Mouse (Mus musculus): Measurements from ENCODE around the gene Smtnl2. TPM values are rescaled to one million over a fixed set of nuclear protein-coding genes. Genes with fewer than 3 reads are reported as not detected.

The Smtnl2 gene
- total RNA-seq, 1 experiment = 23.6 TPM

GRCm38 (mm10) chr11:72423686-72424085, 12.2 kb upstream of the Smtnl2 start:
- H3K36me3 ChIP-seq (ENCODE audit: control insufficient read depth, insufficient read depth, low read length, poor library complexity, severe bottlenecking) = no peaks in the 10 kb centered on the region

GRCm38 (mm10) chr11:72421518-72422278, 10.2 kb upstream of the Smtnl2 start:
- DNase-seq (ENCODE audit: low read depth, low spot score) = no peak
- no peaks in the 10 kb centered on the region for H3K9me3 ChIP-seq (ENCODE audit: control insufficient read depth, insufficient read depth, low read depth, low read length)
- no peak overlapping the region for H3K9ac ChIP-seq (ENCODE audit: insufficient read depth, low read depth, low read length, poor library complexity, severe bottlenecking)
- no peak for TF ChIP-seq ZC3H11A (IDR thresholded peaks at IDR 0.05; ENCODE audit: borderline replicate concordance, low read depth, low read length)
- peak; percentile 32; the same call in 1 of the 2 replicates for TF ChIP-seq ZNF384 (IDR thresholded peaks at IDR 0.05; ENCODE audit: low read depth, low read length)
- H3K36me3 ChIP-seq (ENCODE audit: control insufficient read depth, insufficient read depth, low read length, poor library complexity, severe bottlenecking) = no peaks in the 10 kb centered on the region
- no peak overlapping the region for H3K27ac ChIP-seq (ENCODE audit: insufficient read depth, low read depth, low read length, poor library complexity, severe bottlenecking)
- H3K4me3 ChIP-seq (ENCODE audit: insufficient read depth in 1 of 2, low read depth in 1 of 2, low read length in 2 of 2, poor library complexity in 1 of 2, severe bottlenecking in 1 of 2) = no peak overlapping the region
- peaks cover 8 to 31% of the 10 kb centered on the region in 2 experiments for H3K4me1 ChIP-seq (ENCODE audit: control insufficient read depth in 2 of 2, insufficient read depth in 2 of 2, low read length in 2 of 2, poor library complexity in 1 of 2)
- in situ Hi-C loops (cut with MboI; ENCODE audit: low sequenced_read_pairs in 2 of 2, unreplicated experiment in 2 of 2) = no loop called here

More at GRCm38 (mm10) chr11:72423686-72424085, 12.2 kb upstream of the Smtnl2 start:
- in situ Hi-C loops (cut with MboI; ENCODE audit: low sequenced_read_pairs in 2 of 2, unreplicated experiment in 2 of 2) = no loop called here
- TF ChIP-seq MAFK (IDR thresholded peaks at IDR 0.05; ENCODE audit: insufficient read depth, low read depth, low read length) = no peak
- TF ChIP-seq ZNF384 (IDR thresholded peaks at IDR 0.05; ENCODE audit: low read depth, low read length) = no peak
- TF ChIP-seq HCFC1 (IDR thresholded peaks at IDR 0.05; ENCODE audit: borderline replicate concordance, insufficient read depth, low read length) = no peak
- no peak for TF ChIP-seq CHD2 (IDR thresholded peaks at IDR 0.05; ENCODE audit: low read depth, low read length)
- no peak for TF ChIP-seq ZC3H11A (IDR thresholded peaks at IDR 0.05; ENCODE audit: borderline replicate concordance, low read depth, low read length)
- H3K9me3 ChIP-seq (ENCODE audit: control insufficient read depth, insufficient read depth, low read depth, low read length) = no peaks in the 10 kb centered on the region
- H3K9ac ChIP-seq (ENCODE audit: insufficient read depth, low read depth, low read length, poor library complexity, severe bottlenecking) = no peak overlapping the region
- no peak overlapping the region for H3K27ac ChIP-seq (ENCODE audit: insufficient read depth, low read depth, low read length, poor library complexity, severe bottlenecking)
- H3K4me1 ChIP-seq (ENCODE audit: control insufficient read depth in 2 of 2, insufficient read depth in 2 of 2, low read length in 2 of 2, poor library complexity in 1 of 2) = peaks cover 8 to 16% of the 10 kb centered on the region in 2 experiments
- DNase-seq (ENCODE audit: low read depth, low spot score) = no peak
- no peak overlapping the region for H3K4me3 ChIP-seq (ENCODE audit: insufficient read depth in 1 of 2, low read depth in 1 of 2, low read length in 2 of 2, poor library complexity in 1 of 2, severe bottlenecking in 1 of 2)

- in situ Hi-C loops (cut with MboI; ENCODE audit: low sequenced_read_pairs in 2 of 2, unreplicated experiment in 2 of 2) = no loop called here
- TF ChIP-seq ZNF384 (IDR thresholded peaks at IDR 0.05; ENCODE audit: low read depth, low read length) = no peak
- no peak for TF ChIP-seq ZC3H11A (IDR thresholded peaks at IDR 0.05; ENCODE audit: borderline replicate concordance, low read depth, low read length)
- no peak for TF ChIP-seq MAFK (IDR thresholded peaks at IDR 0.05; ENCODE audit: insufficient read depth, low read depth, low read length)
- TF ChIP-seq CHD2 (IDR thresholded peaks at IDR 0.05; ENCODE audit: low read depth, low read length) = no peak; the same call in 1 of the 2 replicates
- no peak for TF ChIP-seq HCFC1 (IDR thresholded peaks at IDR 0.05; ENCODE audit: borderline replicate concordance, insufficient read depth, low read length)
These were observed 9.1 kb upstream of the Smtnl2 start for GRCm38 (mm10) chr11:72420460-72421122.

GRCm38 (mm10) chr11:72419006-72419405, 7.5 kb upstream of the Smtnl2 start:
- DNase-seq (ENCODE audit: low read depth, low spot score) = no peak
- no peak overlapping the region for H3K4me3 ChIP-seq (ENCODE audit: insufficient read depth in 1 of 2, low read depth in 1 of 2, low read length in 2 of 2, poor library complexity in 1 of 2, severe bottlenecking in 1 of 2)
- no peak overlapping the region for H3K27ac ChIP-seq (ENCODE audit: insufficient read depth, low read depth, low read length, poor library complexity, severe bottlenecking)
- in situ Hi-C loops (cut with MboI; ENCODE audit: low sequenced_read_pairs in 2 of 2, unreplicated experiment in 2 of 2) = no loop called here
- no peak overlapping the region for H3K9ac ChIP-seq (ENCODE audit: insufficient read depth, low read depth, low read length, poor library complexity, severe bottlenecking)
- no peak for TF ChIP-seq MAFK (IDR thresholded peaks at IDR 0.05; ENCODE audit: insufficient read depth, low read depth, low read length)
- TF ChIP-seq ZC3H11A (IDR thresholded peaks at IDR 0.05; ENCODE audit: borderline replicate concordance, low read depth, low read length) = no peak
- no peak for TF ChIP-seq HCFC1 (IDR thresholded peaks at IDR 0.05; ENCODE audit: borderline replicate concordance, insufficient read depth, low read length)
- no peak for TF ChIP-seq ZNF384 (IDR thresholded peaks at IDR 0.05; ENCODE audit: low read depth, low read length)
- no peaks in the 10 kb centered on the region for H3K9me3 ChIP-seq (ENCODE audit: control insufficient read depth, insufficient read depth, low read depth, low read length)
- H3K4me1 ChIP-seq (ENCODE audit: control insufficient read depth in 2 of 2, insufficient read depth in 2 of 2, low read length in 2 of 2, poor library complexity in 1 of 2) = peaks cover 8 to 29% of the 10 kb centered on the region in 2 experiments
- H3K36me3 ChIP-seq (ENCODE audit: control insufficient read depth, insufficient read depth, low read length, poor library complexity, severe bottlenecking) = no peaks in the 10 kb centered on the region

More at GRCm38 (mm10) chr11:72420460-72421122, 9.1 kb upstream of the Smtnl2 start:
- Histone ChIP-seq H3K27ac (ENCODE audit: insufficient read depth, low read depth, low read length, poor library complexity, severe bottlenecking) (peak overlapping the region; percentile 55; the same call in 1 of the 2 replicates), H3K36me3 (ENCODE audit: control insufficient read depth, insufficient read depth, low read length, poor library complexity, severe bottlenecking) (no peaks in the 10 kb centered on the region), H3K9me3 (ENCODE audit: control insufficient read depth, insufficient read depth, low read depth, low read length) (no peaks in the 10 kb centered on the region), H3K4me3 (ENCODE audit: insufficient read depth in 1 of 2, low read depth in 1 of 2, low read length in 2 of 2, poor library complexity in 1 of 2, severe bottlenecking in 1 of 2) (no peak overlapping the region), H3K9ac (ENCODE audit: insufficient read depth, low read depth, low read length, poor library complexity, severe bottlenecking) (no peak overlapping the region), H3K4me1 (ENCODE audit: control insufficient read depth in 2 of 2, insufficient read depth in 2 of 2, low read length in 2 of 2, poor library complexity in 1 of 2) (peaks cover 8 to 33% of the 10 kb centered on the region in 2 experiments)
- DNase-seq (ENCODE audit: low read depth, low spot score) = peak; percentile 92

Measured in ES-E14 (cell line).